Mouse (Mus musculus) testis, adult 2 months (tissue): ENCODE data around the gene Spata31d1b. TPM values are rescaled to one million over a fixed set of nuclear protein-coding genes. Genes with fewer than 3 reads are reported as not detected.
"Not testable (repeated sequence)": the region's sequence is repeated elsewhere in the genome, so short reads cannot be mapped to it uniquely, and the experiment has no call there.

Experiments
- H3K27ac ChIP-seq: fragments of 200-500 bp; 2 replicates; pipeline ENCODE4 v1.5.1; 2012; ENCODE audit warnings: low read depth, low read length; ENCODE audit not compliant: control insufficient read depth, insufficient read depth
- H3K27me3 ChIP-seq: fragments of 200-500 bp; 2 replicates; pipeline ENCODE4 v1.6.1; 2012; ENCODE audit warnings: mild to moderate bottlenecking, low read length, moderate library complexity; ENCODE audit not compliant: control insufficient read depth, insufficient read depth
- H3K36me3 ChIP-seq: fragments of 200-500 bp; 2 replicates; pipeline ENCODE4 v1.6.1; 2012; ENCODE audit warnings: mild to moderate bottlenecking, low read length; ENCODE audit not compliant: control insufficient read depth, insufficient read depth
- H3K4me1 ChIP-seq: fragments of 200-500 bp; 2 replicates; pipeline ENCODE4 v1.6.1; 2012; ENCODE audit warnings: low read length; ENCODE audit not compliant: control insufficient read depth, insufficient read depth
- H3K4me3 ChIP-seq: fragments of 200-500 bp; 2 replicates; pipeline ENCODE4 v1.5.1; 2012; ENCODE audit warnings: low read depth, mild to moderate bottlenecking, low read length, moderate library complexity, mixed read lengths; ENCODE audit not compliant: control insufficient read depth
- CTCF ChIP-seq: fragments of 200-500 bp; IDR thresholded peaks from 2 replicates; pipeline ENCODE4 v1.5.1; 2012; ENCODE audit warnings: low read depth, mild to moderate bottlenecking, inconsistent platforms, low read length, moderate library complexity; ENCODE audit not compliant: control insufficient read depth, insufficient read depth, insufficient replicate concordance
- POLR2A ChIP-seq: fragments of 200-500 bp; IDR thresholded peaks from 2 replicates; pipeline ENCODE4 v1.6.1; 2012; ENCODE audit warnings: low read depth, mild to moderate bottlenecking, inconsistent platforms, low read length, moderate library complexity; ENCODE audit not compliant: control insufficient read depth
- polyA plus RNA-seq: library from polyadenylated mRNA; depleted of rRNA; stranded (reverse); fragments of >200 nt; gene quantifications from 2 replicates; pipeline ENCODE4 v1.2.3, GENCODE M21; 2012

Spata31d1b gene
- polyA plus RNA-seq, 1 experiment: 118 TPM

DNA sequence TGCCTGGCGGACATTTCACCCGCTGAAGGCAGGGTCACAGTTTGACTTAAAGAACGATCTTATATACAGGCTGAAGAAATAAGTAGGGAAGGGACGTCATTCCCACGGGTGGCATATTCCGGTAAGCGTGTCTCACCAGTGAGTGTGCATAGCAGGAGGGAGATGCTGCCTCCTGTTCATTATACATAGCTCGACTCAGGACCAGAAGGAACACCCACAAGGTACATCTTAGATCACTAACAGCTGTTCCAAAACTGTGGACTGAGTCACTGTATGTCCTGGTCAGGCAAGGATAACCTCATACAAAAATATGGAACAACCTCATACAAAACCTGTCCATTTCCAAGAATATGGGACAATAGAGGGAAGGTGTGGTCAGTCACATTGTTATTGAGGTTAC, 13.0 kb upstream of the Spata31d1b start:
- Histone ChIP-seq H3K36me3 (no peaks in the 10 kb centered on the region), H3K27ac (no peak overlapping the region), H3K4me1 (no peaks in the 10 kb centered on the region), H3K27me3 (no peaks in the 10 kb centered on the region), H3K4me3 (no peak overlapping the region)
- TF ChIP-seq POLR2A (no peak), CTCF (no peak)

DNA sequence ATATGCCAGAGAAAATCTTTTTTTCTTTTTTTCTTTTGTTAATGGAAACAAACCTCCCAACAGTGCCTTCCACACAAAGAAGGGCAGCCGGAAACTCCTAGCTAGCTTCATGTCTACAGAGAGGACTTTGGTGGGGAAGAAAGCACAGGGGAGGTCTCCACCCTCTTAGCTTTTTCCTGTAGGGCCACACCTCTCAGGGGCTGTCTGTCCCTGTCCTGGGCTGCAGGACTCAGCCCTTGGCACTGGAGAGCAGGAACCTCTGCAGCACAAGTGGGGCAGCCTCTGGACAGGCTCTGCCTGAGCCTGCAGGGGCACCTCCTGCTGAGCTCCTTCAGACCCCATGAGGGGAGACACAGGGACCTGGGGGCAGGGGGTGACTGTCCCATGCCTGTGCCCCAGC, 11.9 kb upstream of the Spata31d1b start:
- not testable (repeated sequence) for H3K36me3 ChIP-seq, H3K27ac ChIP-seq, H3K4me3 ChIP-seq, H3K27me3 ChIP-seq, H3K4me1 ChIP-seq

DNA sequence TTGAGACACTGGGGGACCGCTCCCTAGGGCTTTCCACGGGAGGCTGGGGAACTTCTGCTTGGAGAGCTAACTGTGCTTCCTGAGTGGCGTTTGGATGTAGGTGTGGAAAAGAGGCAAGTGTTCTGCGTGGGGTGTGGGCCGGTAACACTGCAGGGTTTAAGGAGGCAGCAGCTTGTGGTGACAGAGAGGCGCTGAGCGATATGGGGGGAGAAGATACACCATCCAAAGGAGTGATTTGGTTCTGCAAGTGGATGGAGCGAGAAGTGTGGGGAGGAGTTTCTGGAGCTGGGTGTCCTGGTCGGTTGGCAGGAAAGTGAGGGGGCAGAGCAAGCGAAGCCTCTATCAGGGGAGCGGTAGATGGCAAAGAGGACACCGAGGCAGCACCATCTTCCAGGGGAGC, 8.6 kb upstream of the Spata31d1b start:
- TF ChIP-seq CTCF: no peak
- TF ChIP-seq POLR2A: no peak
- no peaks in the 10 kb centered on the region for H3K36me3 ChIP-seq
- no peak overlapping the region for H3K4me3 ChIP-seq
- no peaks in the 10 kb centered on the region for H3K4me1 ChIP-seq
- no peaks in the 10 kb centered on the region for H3K27me3 ChIP-seq
- no peak overlapping the region for H3K27ac ChIP-seq

DNA sequence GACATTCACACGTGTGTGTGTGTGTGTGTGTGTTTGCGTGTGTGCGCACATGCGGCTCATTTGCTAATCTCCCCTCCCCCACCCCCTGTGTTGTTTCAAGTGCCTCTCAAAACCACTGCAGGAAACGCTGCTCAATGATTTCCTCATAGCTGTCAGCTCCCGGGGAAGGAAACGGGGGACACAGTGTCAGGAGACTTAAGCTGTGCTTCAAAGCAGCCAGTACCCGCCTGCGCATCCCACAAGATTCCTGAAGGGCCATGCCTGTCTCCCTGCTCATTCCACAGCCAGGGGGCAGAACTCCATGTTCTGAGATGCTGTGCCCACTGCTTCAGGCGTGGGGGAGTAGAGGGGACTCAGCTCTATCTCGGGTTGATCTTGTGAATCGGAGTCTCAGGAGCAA, 7.5 kb upstream of the Spata31d1b start:
- TF ChIP-seq POLR2A: no peak
- no peak for TF ChIP-seq CTCF
- Histone ChIP-seq H3K4me3 (peak overlapping the region; percentile 4; the same call in 1 of the 2 replicates), H3K27ac (no peak overlapping the region), H3K4me1 (no peaks in the 10 kb centered on the region), H3K27me3 (no peaks in the 10 kb centered on the region), H3K36me3 (no peaks in the 10 kb centered on the region)

DNA sequence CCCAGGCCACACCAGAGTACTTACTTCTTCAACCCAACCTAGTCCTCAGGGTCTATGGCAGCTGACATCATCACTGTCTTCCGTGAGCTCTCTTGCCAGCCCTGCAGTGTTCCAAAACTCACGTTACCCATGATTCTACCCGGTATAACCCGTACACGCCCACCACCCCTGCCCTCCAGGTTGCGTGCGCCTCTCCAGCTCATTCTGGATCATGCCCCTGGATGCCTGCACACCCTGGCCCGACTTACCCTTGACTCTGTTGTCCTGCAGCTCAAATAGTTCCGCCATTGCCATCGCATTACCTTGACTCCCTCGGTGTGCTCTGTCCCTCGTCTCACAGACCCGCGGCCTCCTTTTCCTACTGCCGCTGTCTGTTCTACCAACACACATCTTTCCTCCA, 1.9 kb upstream of the Spata31d1b start, which contains the start of gene Spata31d1a:
Gene Spata31d1a (minus strand): TSS at position 101 of the 400 bp plus-strand sequence.
- TF ChIP-seq CTCF: no peak
- TF ChIP-seq POLR2A: peak; percentile 55; the same call in 1 of the 2 replicates
- H3K27ac ChIP-seq: peak within 1 kb of the TSS; percentile 41
- H3K27me3 ChIP-seq: no peaks in the 10 kb centered on the region
- peaks cover 3% of the 10 kb centered on the region; the same call in 1 of the 2 replicates for H3K4me1 ChIP-seq
- H3K4me3 ChIP-seq: peak within 1 kb of the TSS; percentile 58
- no peaks in the 10 kb centered on the region for H3K36me3 ChIP-seq

DNA sequence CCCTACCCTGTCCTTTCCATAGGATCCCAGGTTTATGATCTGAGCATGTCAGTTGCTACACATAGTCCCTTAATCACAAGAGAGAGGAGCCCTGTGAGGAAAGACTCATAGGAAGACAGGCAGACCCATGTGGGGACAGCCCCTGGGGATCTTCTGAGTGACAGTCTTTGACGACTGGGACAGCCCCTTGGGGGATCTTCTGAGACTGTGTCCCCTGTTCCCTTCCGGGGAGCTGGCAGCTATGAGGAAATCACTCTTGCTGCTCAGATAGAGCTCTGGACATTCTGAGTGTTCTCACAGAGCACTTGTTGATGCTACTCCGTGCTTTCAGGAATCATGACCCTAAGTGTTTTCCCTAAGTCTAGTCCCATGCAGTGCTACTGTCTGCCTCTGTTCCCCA, 1.6 kb downstream of the Spata31d1b start:
- no peak overlapping the region for H3K27ac ChIP-seq
- no peaks in the 10 kb centered on the region for H3K27me3 ChIP-seq
- no peaks in the 10 kb centered on the region for H3K36me3 ChIP-seq
- TF ChIP-seq CTCF (no peak), POLR2A (no peak)
- peak overlapping the region; percentile 69 for H3K4me3 ChIP-seq
- H3K4me1 ChIP-seq: peaks cover 3% of the 10 kb centered on the region; the same call in 1 of the 2 replicates

DNA sequence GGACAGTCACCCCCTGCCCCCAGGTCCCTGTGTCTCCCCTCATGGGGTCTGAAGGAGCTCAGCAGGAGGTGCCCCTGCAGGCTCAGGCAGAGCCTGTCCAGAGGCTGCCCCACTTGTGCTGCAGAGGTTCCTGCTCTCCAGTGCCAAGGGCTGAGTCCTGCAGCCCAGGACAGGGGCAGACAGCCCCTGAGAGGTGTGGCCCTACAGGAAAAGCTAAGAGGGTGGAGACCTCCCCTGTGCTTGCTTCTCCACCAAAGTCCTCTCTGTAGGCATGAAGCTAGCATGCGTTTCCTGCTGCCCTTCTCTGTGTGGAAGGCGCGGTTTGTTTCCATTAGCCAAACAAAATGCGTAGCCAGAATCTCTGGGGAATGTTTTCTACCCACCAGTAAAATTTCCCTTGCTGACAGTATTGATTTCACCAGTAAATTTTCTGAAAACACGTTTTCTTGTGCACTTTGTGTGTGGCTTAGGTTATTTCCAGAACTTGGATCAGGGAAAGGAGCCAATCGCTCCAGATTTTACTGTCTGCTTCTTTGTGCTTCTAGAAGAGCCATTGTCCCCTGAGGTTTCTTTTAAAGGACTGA, 6.9 kb downstream of the Spata31d1b start:
- not testable (repeated sequence) for H3K27ac ChIP-seq, H3K4me1 ChIP-seq, H3K4me3 ChIP-seq, H3K27me3 ChIP-seq, H3K36me3 ChIP-seq

DNA sequence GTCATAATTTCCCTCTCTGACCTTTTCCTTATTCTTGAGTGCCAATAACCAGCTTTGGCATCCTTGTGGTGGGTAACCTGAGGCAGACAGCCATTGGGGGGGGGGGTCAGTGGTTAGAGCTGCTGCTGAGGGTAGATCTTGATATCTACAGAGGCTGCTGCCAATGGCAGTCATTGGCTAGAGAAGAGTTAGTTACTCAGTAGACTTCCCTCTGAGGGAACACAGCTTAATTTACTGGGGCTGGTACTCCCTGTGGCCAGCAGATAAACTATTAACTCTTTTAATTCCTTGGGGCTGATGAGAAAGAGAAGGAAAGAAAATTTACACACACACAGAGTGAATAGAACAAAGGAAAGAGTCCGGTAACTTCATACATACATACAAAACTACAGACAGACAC, 7.4 kb downstream of the Spata31d1b start:
- no peaks in the 10 kb centered on the region for H3K27me3 ChIP-seq
- H3K36me3 ChIP-seq: no peaks in the 10 kb centered on the region
- no peaks in the 10 kb centered on the region; the same call in 1 of the 2 replicates for H3K4me1 ChIP-seq
- TF ChIP-seq CTCF (no peak), POLR2A (no peak)
- H3K4me3 ChIP-seq: no peak overlapping the region
- no peak overlapping the region for H3K27ac ChIP-seq

DNA sequence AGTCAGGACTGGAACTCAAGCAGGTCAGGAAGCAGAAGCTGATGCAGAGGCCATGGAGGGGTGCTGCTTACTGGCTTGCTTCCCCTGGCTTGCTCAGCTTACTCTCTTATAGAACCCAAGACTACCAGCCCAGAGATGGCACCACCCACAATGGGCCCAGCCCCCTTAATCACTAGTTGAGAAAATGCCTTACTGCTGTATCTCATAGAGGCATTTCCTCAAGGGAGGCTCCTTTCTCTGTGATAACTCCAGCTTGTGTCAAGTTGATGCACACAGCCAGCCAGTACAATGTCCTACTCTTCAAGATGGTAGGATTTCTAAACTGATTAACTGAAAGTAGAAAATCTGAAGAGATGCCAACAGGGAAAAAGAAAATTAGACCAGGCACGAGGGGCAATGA, 10.0 kb downstream of the Spata31d1b start:
- not testable (repeated sequence) for H3K4me3 ChIP-seq, H3K4me1 ChIP-seq, H3K36me3 ChIP-seq, H3K27me3 ChIP-seq, H3K27ac ChIP-seq
